Mouse (Mus musculus) ES-E14 (cell line): Measurements from ENCODE around the gene Trpc4. TPM values are rescaled to one million over a fixed set of nuclear protein-coding genes. Genes with fewer than 3 reads are reported as not detected.

Experiments
- DNase-seq: peaks from one replicate; pipeline ENCODE4 v3.0.0-alpha.2; 2013; ENCODE audit warnings: low read depth, low spot score
- H3K27ac ChIP-seq: 2 replicates; pipeline ENCODE4 v1.5.1; 2012; ENCODE audit warnings: low read depth, mild to moderate bottlenecking, low read length, moderate library complexity, mixed read lengths; ENCODE audit not compliant: poor library complexity, insufficient read depth, severe bottlenecking
- H3K36me3 ChIP-seq: 2 replicates; pipeline ENCODE4 v1.6.1; 2012; ENCODE audit warnings: mild to moderate bottlenecking, low read length, moderate library complexity, mixed read lengths; ENCODE audit not compliant: control insufficient read depth, poor library complexity, insufficient read depth, severe bottlenecking
- H3K4me1 ChIP-seq, 2 experiments: fragments of 150-350 bp in 1 of 2; sonication (generic) in 1 of 2; 2 replicates each; pipeline ENCODE4 v1.6.1; 2012; ENCODE audit warnings: low read length in 2 of 2, mild to moderate bottlenecking in 1 of 2, mixed read lengths in 1 of 2; ENCODE audit not compliant: control insufficient read depth in 2 of 2, insufficient read depth in 2 of 2, poor library complexity in 1 of 2
- H3K4me3 ChIP-seq, 2 experiments: fragments of 150-350 bp in 1 of 2; sonication (generic) in 1 of 2; 2 replicates each; pipeline ENCODE4 v1.5.1; 2012; ENCODE audit warnings: low read length in 2 of 2, low read depth in 1 of 2, mild to moderate bottlenecking in 1 of 2, mixed read lengths in 1 of 2; ENCODE audit not compliant: insufficient read depth in 1 of 2, poor library complexity in 1 of 2, severe bottlenecking in 1 of 2
- H3K9ac ChIP-seq: 2 replicates; pipeline ENCODE4 v1.6.1; 2012; ENCODE audit warnings: low read depth, mild to moderate bottlenecking, low read length, mixed read lengths; ENCODE audit not compliant: poor library complexity, insufficient read depth, severe bottlenecking
- H3K9me3 ChIP-seq: fragments of 150-350 bp; sonication (generic); 2 replicates; pipeline ENCODE4 v1.6.1; 2012; ENCODE audit warnings: low read depth, mild to moderate bottlenecking, low read length; ENCODE audit not compliant: control insufficient read depth, insufficient read depth
- CHD2 ChIP-seq: IDR thresholded peaks from 2 replicates; pipeline ENCODE4 v1.6.1; 2014; ENCODE audit warnings: mild to moderate bottlenecking, low read depth, low read length, inconsistent platforms
- HCFC1 ChIP-seq: IDR thresholded peaks from 2 replicates; pipeline ENCODE4 v1.6.1; 2012; ENCODE audit warnings: low read length, inconsistent platforms, borderline replicate concordance; ENCODE audit not compliant: insufficient read depth
- MAFK ChIP-seq: IDR thresholded peaks from 2 replicates; pipeline ENCODE4 v1.6.1; 2014; ENCODE audit warnings: mild to moderate bottlenecking, low read depth, low read length, inconsistent platforms; ENCODE audit not compliant: insufficient read depth
- ZC3H11A ChIP-seq: IDR thresholded peaks from 2 replicates; pipeline ENCODE4 v1.6.1; 2012; ENCODE audit warnings: low read depth, mild to moderate bottlenecking, inconsistent platforms, low read length, borderline replicate concordance
- ZNF384 ChIP-seq: IDR thresholded peaks from 2 replicates; pipeline ENCODE4 v1.6.1; 2012; ENCODE audit warnings: low read depth, low read length, inconsistent platforms
- in situ Hi-C, 2 experiments: fragments of 600-800 bp; cut with MboI; formaldehyde crosslinking; loops; one replicate each; pipeline ENCODE4 v1.15.1; 2025; ENCODE audit warnings: low sequenced_read_pairs in 2 of 2, inconsistent platforms in 1 of 2; ENCODE audit not compliant: unreplicated experiment in 2 of 2
- total RNA-seq: library from RNA; depleted of rRNA; stranded (reverse); fragments of 300-350 nt; gene quantifications from 2 replicates; pipeline ENCODE4 v1.2.3, GENCODE M21; 2012

The Trpc4 gene
- total RNA-seq, 1 experiment: not detected

DNA sequence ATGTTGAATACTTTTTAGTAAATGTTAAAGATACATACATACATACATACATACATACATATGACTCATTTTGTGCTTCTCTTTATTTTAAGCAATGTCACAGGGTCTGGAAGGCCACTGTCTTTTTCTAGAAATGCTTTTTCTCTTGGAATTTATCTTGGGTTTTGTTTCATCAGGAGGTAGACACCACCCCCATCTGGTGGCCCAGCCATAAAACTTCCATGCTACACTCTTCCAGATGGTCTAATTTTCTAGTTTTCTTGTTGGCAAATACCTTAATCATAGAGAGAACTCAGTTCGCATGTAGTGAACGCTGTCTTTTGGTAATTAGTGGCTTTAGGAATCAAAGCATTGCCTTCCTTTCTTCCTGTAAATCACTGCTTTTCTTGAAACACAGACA lies 158.2 kb downstream of the Trpc4 start:
- no peaks in the 10 kb centered on the region for H3K4me1 ChIP-seq
- in situ Hi-C loops: no loop called here
- H3K36me3 ChIP-seq: no peaks in the 10 kb centered on the region
- TF ChIP-seq MAFK (no peak), HCFC1 (no peak), CHD2 (no peak), ZNF384 (no peak), ZC3H11A (no peak)
- no peak overlapping the region for H3K27ac ChIP-seq
- no peak for DNase-seq
- H3K9ac ChIP-seq: no peak overlapping the region
- no peaks in the 10 kb centered on the region for H3K9me3 ChIP-seq
- no peak overlapping the region for H3K4me3 ChIP-seq

- H3K36me3 ChIP-seq: no peaks in the 10 kb centered on the region
- peak; percentile 36 for DNase-seq
- no peaks in the 10 kb centered on the region for H3K9me3 ChIP-seq
- H3K4me3 ChIP-seq: no peak overlapping the region
- H3K27ac ChIP-seq: no peak overlapping the region
- in situ Hi-C loops: loop anchor here in 1 of 2 experiments (10.0 kb wide), 1 partner anchor 172 kb away; no protein-coding TSS in a partner anchor
- peak; percentile 48; the same call in 1 of the 2 replicates for TF ChIP-seq ZC3H11A
- no peak for TF ChIP-seq MAFK
- no peak for TF ChIP-seq ZNF384
- no peak for TF ChIP-seq HCFC1
- no peak for TF ChIP-seq CHD2
- H3K9ac ChIP-seq: no peak overlapping the region
- no peaks in the 10 kb centered on the region for H3K4me1 ChIP-seq
These were observed 197.2 kb downstream of the Trpc4 start for GRCm38 (mm10) chr3:54352891-54353652.

DNA sequence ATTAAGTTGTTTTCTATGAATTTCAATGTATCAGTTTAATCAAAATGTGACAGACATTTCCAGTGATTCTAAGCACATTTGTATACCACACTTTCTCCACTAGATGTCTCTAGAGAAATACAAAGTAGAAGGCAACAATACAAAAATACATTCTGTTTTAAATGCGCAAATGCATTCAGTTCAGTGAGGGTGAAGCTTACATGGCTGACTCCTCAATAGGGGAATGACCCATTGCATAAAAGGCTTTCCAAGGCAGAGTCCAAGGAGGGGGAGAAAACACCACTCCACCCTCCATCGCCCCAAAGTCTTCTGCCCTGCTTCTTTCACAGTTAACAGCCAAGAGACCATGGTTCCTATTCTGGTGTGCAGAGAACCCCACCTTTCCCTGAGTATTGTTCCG lies 201.7 kb downstream of the Trpc4 start:
- H3K9me3 ChIP-seq: no peaks in the 10 kb centered on the region
- H3K4me1 ChIP-seq: no peaks in the 10 kb centered on the region
- TF ChIP-seq CHD2: no peak
- no peak for TF ChIP-seq ZNF384
- TF ChIP-seq ZC3H11A: no peak
- TF ChIP-seq HCFC1: no peak
- TF ChIP-seq MAFK: no peak
- H3K36me3 ChIP-seq: no peaks in the 10 kb centered on the region
- H3K4me3 ChIP-seq: no peak overlapping the region
- DNase-seq: no peak
- in situ Hi-C loops: loop anchor here in 1 of 2 experiments (10.0 kb wide), 1 partner anchor 167 kb away; no protein-coding TSS in a partner anchor
- no peak overlapping the region for H3K27ac ChIP-seq
- no peak overlapping the region for H3K9ac ChIP-seq

DNA sequence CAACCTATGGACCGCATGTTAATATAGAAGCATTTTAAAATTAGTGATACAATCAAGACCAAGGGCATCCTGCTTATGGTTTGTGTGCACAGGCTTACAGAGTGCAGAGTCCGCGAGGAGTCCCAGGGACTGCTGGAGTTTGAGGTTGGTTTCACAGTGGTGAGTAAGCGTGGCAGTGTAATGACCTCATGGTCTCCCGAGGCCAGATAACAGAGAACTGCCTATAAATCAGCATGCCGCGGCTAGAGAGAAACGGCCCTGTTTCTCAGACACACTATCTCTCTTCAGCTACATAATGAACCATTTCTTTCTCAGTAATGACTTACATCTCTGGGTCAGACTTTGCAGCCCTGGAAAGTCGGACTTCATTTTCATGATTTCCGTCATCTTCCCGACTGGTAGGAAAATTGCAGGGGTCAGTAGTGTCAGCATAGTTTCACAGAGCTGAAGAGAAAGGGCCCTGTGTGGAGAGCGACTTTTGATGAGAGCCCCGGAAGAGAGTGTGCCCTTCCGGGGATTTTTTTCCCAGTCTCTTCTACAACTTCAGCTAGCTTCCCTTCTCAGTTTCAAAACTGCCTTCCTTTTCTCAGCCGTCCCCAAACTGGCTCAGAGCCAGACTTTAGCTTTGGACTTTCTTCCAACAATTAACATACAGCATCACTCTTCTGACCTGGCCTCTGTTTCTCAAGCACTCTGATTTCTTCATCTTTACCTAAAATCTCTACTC lies 202.8 kb downstream of the Trpc4 start:
- in situ Hi-C loops: loop anchor here in 1 of 2 experiments (10.0 kb wide), 1 partner anchor 166 kb away; no protein-coding TSS in a partner anchor
- Histone ChIP-seq H3K9me3 (no peaks in the 10 kb centered on the region), H3K36me3 (no peaks in the 10 kb centered on the region), H3K27ac (no peak overlapping the region), H3K4me3 (no peak overlapping the region), H3K9ac (no peak overlapping the region), H3K4me1 (no peaks in the 10 kb centered on the region)
- no peak for TF ChIP-seq ZNF384
- no peak for TF ChIP-seq CHD2
- TF ChIP-seq ZC3H11A: no peak
- no peak for TF ChIP-seq HCFC1
- no peak for TF ChIP-seq MAFK
- DNase-seq: no peak
